Mouse (Mus musculus): Measurements from ENCODE around the gene Mrpl38. TPM values are rescaled to one million over a fixed set of nuclear protein-coding genes. Genes with fewer than 3 reads are reported as not detected.

The Mrpl38 gene
- polyA plus RNA-seq, 2 experiments, result 17.5 to 39.5 TPM

DNA sequence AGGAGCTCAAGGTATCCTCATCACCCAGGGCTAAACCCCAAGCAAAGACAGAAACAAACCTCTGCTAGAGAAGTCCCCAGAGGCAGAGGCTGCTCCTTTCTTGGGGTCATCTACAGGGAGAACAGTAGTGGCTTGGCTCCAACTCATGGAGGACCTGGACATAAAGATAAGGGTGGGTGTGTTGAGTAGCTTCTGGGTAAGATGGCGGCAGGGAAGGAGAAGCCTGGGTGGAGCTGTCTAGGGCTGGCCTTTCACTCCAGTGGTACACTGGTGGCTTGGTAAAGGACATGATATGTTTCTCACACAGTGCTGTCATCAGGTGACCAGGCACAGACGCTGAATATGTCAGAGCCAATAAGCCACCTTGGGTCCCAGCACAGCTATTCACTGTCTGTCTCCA, 12.3 kb upstream of the Mrpl38 start:
- H3K4me2 ChIP-seq (ENCODE audit: low read depth), result peak overlapping the region; percentile 25; the same call in 1 of the 2 replicates
- 49% methylated on average over 2 of the region's 2 CpGs for WGBS (ENCODE audit: insufficient replicate concordance)
- no peaks in the 10 kb centered on the region for H3K27me3 ChIP-seq (ENCODE audit: control insufficient read depth, insufficient read depth, low read length)
- peak overlapping the region; percentile 73 for H3K27ac ChIP-seq
- no peaks in the 10 kb centered on the region for H3K9me3 ChIP-seq (ENCODE audit: control insufficient read depth, low read length)
- no peak overlapping the region for H3K4me3 ChIP-seq (ENCODE audit: insufficient read depth in 1 of 2, low read depth in 2 of 2, low read length in 2 of 2)
- H3K4me1 ChIP-seq (replicated peaks; ENCODE audit: control insufficient read depth in 2 of 2, insufficient read depth in 2 of 2, low read length in 1 of 2), result peaks cover 18 to 20% of the 10 kb centered on the region in 2 experiments
- no peak overlapping the region; the same call in 1 of the 2 replicates for H3K9ac ChIP-seq (replicated peaks)
- peak; percentile 57 to 63 (median 60) for DNase-seq (ENCODE audit: low read depth in 3 of 3, low spot score in 3 of 3)
- peaks cover 6% of the 10 kb centered on the region for H3K36me3 ChIP-seq (replicated peaks; ENCODE audit: control insufficient read depth, insufficient read depth, low read depth)
- TF ChIP-seq CTCF (IDR thresholded peaks at IDR 0.05; ENCODE audit: low read depth), result no peak
- no peak for TF ChIP-seq EP300 (IDR thresholded peaks at IDR 0.05; ENCODE audit: low read depth)
- ATAC-seq (ENCODE audit: insufficient read depth), result peak; percentile 88

DNA sequence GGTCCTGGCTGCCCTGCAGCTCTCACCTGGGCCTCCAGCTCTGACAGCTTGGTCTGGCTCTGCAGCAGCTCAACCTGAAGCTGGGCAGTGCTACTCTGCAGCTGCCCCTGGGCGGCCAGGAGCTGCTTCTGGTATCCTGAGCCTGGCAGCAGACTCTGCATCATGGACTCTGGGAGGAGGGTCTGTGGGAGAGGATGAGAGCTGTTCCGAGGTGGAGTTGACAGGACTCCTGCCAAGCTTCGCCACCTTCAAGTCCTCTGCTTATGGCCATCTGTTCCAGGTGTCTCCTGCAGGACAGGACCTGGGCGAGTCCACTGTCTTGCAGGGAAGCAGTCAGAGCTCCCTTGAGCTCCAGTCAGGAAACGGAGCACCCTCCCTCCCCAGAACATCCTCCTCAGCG, 10.7 kb upstream of the Mrpl38 start:
- WGBS (ENCODE audit: insufficient replicate concordance), result 78% methylated on average over 6 of the region's 6 CpGs
- Histone ChIP-seq H3K36me3 (replicated peaks; ENCODE audit: control insufficient read depth, insufficient read depth, low read depth) (peaks cover 6% of the 10 kb centered on the region), H3K9me3 (ENCODE audit: control insufficient read depth, low read length) (no peaks in the 10 kb centered on the region), H3K27ac (no peak overlapping the region), H3K4me2 (ENCODE audit: low read depth) (no peak overlapping the region), H3K4me1 (replicated peaks; ENCODE audit: control insufficient read depth in 2 of 2, insufficient read depth in 2 of 2, low read length in 1 of 2) (peaks cover 18 to 20% of the 10 kb centered on the region in 2 experiments), H3K9ac (replicated peaks) (no peak overlapping the region), H3K27me3 (ENCODE audit: control insufficient read depth, insufficient read depth, low read length) (no peaks in the 10 kb centered on the region), H3K4me3 (ENCODE audit: insufficient read depth in 1 of 2, low read depth in 2 of 2, low read length in 2 of 2) (no peak overlapping the region)
- no peak for TF ChIP-seq CTCF (IDR thresholded peaks at IDR 0.05; ENCODE audit: low read depth)
- TF ChIP-seq EP300 (IDR thresholded peaks at IDR 0.05; ENCODE audit: low read depth), result no peak
- DNase-seq (ENCODE audit: low read depth in 3 of 3, low spot score in 3 of 3) (no peak), ATAC-seq (ENCODE audit: insufficient read depth) (no peak)

DNA sequence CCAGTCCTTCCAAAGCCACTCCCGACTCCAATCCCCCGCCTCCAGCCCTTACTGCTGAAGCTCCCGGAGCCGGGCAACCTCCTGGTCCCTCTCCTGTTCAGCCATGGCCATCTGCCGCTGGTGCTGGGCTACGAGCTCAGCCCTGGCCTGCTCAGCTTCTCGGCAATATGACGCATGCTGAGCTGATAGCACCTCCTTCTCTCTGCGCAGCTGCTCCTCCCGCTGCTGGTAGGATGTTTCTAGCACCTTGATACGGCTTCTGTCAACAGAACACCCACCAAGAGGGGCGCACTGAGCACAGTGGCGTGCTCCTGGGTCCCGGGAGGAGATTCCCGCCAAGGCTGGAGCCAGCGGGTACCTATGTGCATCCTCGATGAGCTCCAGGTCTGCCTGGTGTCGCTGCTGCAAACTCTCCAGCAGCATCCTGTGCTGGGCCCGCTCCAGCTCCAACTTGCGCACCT, 10.1 kb upstream of the Mrpl38 start:
- DNase-seq (ENCODE audit: low read depth in 3 of 3, low spot score in 3 of 3) (no peak), ATAC-seq (ENCODE audit: insufficient read depth) (no peak)
- Histone ChIP-seq H3K4me3 (ENCODE audit: insufficient read depth in 1 of 2, low read depth in 2 of 2, low read length in 2 of 2) (no peak overlapping the region), H3K27me3 (ENCODE audit: control insufficient read depth, insufficient read depth, low read length) (no peaks in the 10 kb centered on the region), H3K9ac (replicated peaks) (no peak overlapping the region), H3K4me2 (ENCODE audit: low read depth) (no peak overlapping the region), H3K9me3 (ENCODE audit: control insufficient read depth, low read length) (no peaks in the 10 kb centered on the region), H3K36me3 (replicated peaks; ENCODE audit: control insufficient read depth, insufficient read depth, low read depth) (peaks cover 6% of the 10 kb centered on the region), H3K4me1 (replicated peaks; ENCODE audit: control insufficient read depth in 2 of 2, insufficient read depth in 2 of 2, low read length in 1 of 2) (peaks cover 19 to 23% of the 10 kb centered on the region in 2 experiments), H3K27ac (no peak overlapping the region)
- 74% methylated on average over 20 of the region's 20 CpGs for WGBS (ENCODE audit: insufficient replicate concordance)
- no peak for TF ChIP-seq EP300 (IDR thresholded peaks at IDR 0.05; ENCODE audit: low read depth)
- no peak for TF ChIP-seq CTCF (IDR thresholded peaks at IDR 0.05; ENCODE audit: low read depth)

DNA sequence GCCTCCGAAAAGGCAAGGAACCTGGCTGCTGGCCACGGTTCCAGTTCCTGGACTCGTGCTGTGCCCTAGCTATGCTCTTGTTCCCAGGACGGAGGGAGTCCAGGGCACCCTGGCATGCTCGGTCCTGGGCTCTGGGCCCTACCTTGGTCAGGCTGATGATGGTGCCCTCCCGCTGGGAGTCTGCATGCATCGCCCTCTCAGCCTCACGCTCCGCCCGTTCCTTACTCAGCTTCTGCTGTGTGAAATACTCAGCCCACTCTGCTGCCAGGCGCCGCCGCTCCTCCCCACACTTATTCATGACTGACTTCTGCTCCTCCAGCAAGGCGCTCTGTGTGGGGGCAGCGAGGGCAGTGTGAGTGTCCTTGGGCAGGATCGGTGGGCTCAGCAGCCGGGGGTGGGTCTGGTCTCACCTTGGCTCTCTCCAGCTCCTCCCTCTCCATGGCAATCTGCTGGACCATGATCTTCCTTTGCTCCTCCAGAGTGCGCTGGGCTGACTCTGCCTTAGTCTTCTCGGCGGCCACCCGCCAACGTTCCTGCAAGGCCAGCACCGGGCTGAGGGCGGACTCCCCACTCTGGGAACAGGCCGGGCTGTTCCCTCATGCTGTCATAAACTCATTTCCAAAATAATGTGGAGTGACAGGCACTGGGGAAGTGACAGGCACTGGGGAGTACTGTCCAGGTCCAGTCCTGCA, 7.8 kb upstream of the Mrpl38 start:
- no peak for DNase-seq (ENCODE audit: low read depth in 3 of 3, low spot score in 3 of 3)
- H3K27me3 ChIP-seq (ENCODE audit: control insufficient read depth, insufficient read depth, low read length), result no peaks in the 10 kb centered on the region
- H3K4me2 ChIP-seq (ENCODE audit: low read depth), result no peak overlapping the region
- no peak overlapping the region for H3K27ac ChIP-seq
- no peaks in the 10 kb centered on the region for H3K9me3 ChIP-seq (ENCODE audit: control insufficient read depth, low read length)
- no peak overlapping the region for H3K9ac ChIP-seq (replicated peaks)
- no peak for ATAC-seq (ENCODE audit: insufficient read depth)
- 83% methylated on average over 25 of the region's 25 CpGs for WGBS (ENCODE audit: insufficient replicate concordance)
- peaks cover 6% of the 10 kb centered on the region for H3K36me3 ChIP-seq (replicated peaks; ENCODE audit: control insufficient read depth, insufficient read depth, low read depth)
- H3K4me1 ChIP-seq (replicated peaks; ENCODE audit: control insufficient read depth in 2 of 2, insufficient read depth in 2 of 2, low read length in 1 of 2), result peaks cover 35 to 38% of the 10 kb centered on the region in 2 experiments
- H3K4me3 ChIP-seq (ENCODE audit: insufficient read depth in 1 of 2, low read depth in 2 of 2, low read length in 2 of 2), result no peak overlapping the region
- no peak for TF ChIP-seq CTCF (IDR thresholded peaks at IDR 0.05; ENCODE audit: low read depth)
- no peak for TF ChIP-seq EP300 (IDR thresholded peaks at IDR 0.05; ENCODE audit: low read depth)

DNA sequence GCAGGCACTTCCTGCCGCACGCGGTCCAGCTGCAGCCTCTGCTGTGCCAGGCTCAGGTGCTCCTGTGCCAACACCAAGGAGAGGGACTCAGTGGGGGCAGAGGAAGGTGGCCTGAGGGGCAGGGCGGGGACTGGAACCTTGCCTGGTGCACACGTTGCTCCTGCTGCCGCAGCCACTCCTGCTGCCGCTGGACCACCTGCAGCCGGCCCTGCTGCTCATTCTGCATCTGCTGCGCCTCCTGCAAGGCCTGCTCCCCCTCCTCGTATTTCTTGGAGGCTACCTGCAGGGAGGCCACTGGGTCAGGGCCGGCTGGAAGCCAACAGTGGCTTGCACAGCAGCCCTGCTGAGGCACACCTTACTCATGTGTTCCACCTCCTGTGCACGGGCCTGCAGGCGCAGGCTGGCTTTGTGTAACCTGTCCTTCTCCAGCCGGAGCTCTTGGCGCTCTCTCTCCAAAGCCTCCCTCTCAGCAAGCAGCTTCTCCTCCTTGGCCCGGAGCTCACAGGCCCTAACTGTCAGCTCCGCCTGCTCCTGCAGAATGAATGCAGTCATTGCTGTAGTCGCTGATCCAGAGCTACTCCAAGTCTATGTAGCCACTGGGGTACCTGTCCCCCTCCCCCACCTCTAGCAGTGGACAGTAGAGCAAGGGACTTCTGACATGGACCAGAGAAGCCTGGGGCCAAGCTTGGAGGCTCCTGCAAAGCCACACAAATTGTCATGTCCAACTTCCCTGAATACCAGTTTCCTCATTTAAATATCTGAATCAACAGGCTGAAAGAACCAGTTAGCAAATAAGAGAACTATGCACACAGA, 7.0 kb upstream of the Mrpl38 start:
- no peaks in the 10 kb centered on the region for H3K9me3 ChIP-seq (ENCODE audit: control insufficient read depth, low read length)
- DNase-seq (ENCODE audit: low read depth in 3 of 3, low spot score in 3 of 3), result no peak
- no peak overlapping the region for H3K4me2 ChIP-seq (ENCODE audit: low read depth)
- H3K9ac ChIP-seq (replicated peaks), result no peak overlapping the region
- no peak overlapping the region for H3K4me3 ChIP-seq (ENCODE audit: insufficient read depth in 1 of 2, low read depth in 2 of 2, low read length in 2 of 2)
- WGBS (ENCODE audit: insufficient replicate concordance), result 82% methylated on average over 18 of the region's 18 CpGs
- peaks cover 27 to 31% of the 10 kb centered on the region in 2 experiments for H3K4me1 ChIP-seq (replicated peaks; ENCODE audit: control insufficient read depth in 2 of 2, insufficient read depth in 2 of 2, low read length in 1 of 2)
- no peak for ATAC-seq (ENCODE audit: insufficient read depth)
- peaks cover 6% of the 10 kb centered on the region for H3K36me3 ChIP-seq (replicated peaks; ENCODE audit: control insufficient read depth, insufficient read depth, low read depth)
- TF ChIP-seq CTCF (IDR thresholded peaks at IDR 0.05; ENCODE audit: low read depth), result no peak
- no peak overlapping the region for H3K27ac ChIP-seq
- no peaks in the 10 kb centered on the region for H3K27me3 ChIP-seq (ENCODE audit: control insufficient read depth, insufficient read depth, low read length)
